Mouse (Mus musculus): Measurements from ENCODE around the gene Tctn1. TPM values are rescaled to one million over a fixed set of nuclear protein-coding genes. Genes with fewer than 3 reads are reported as not detected.

Tctn1 gene
- total and polyA plus RNA-seq, 3 experiments = 3.2 to 9.4 (median 3.9) TPM

- DNase-seq = no peak
- no peak overlapping the region for H3K27ac ChIP-seq
- intact Hi-C loops (cut with DNase I) = loop anchor here (2.0 kb wide), 1 partner anchor 13 kb away; no protein-coding TSS in a partner anchor
- no peak for TF ChIP-seq EP300 (IDR thresholded peaks at IDR 0.05; ENCODE audit: insufficient read depth, low read depth, low read length)
- no peak for TF ChIP-seq POLR2A (IDR thresholded peaks at IDR 0.05; ENCODE audit: insufficient read depth, low read depth, low read length)
- no peak for TF ChIP-seq CTCF (IDR thresholded peaks at IDR 0.05)
- H3K4me1 ChIP-seq (ENCODE audit: control insufficient read depth, insufficient read depth, low read length) = peaks cover 28% of the 10 kb centered on the region
- H3K79me2 ChIP-seq (replicated peaks; ENCODE audit: control insufficient read depth, insufficient read depth, low read length) = peaks cover 4% of the 10 kb centered on the region; the same call in 1 of the 2 replicates
- no peak overlapping the region for H3K9ac ChIP-seq (ENCODE audit: low read depth, low read length)
- 69% methylated on average over 14 of the region's 14 CpGs for WGBS
- H3K4me3 ChIP-seq = no peak overlapping the region
- H3K36me3 ChIP-seq (ENCODE audit: control insufficient read depth, insufficient read depth, low read length) = peaks cover 4% of the 10 kb centered on the region
- H3K27me3 ChIP-seq (ENCODE audit: control insufficient read depth, insufficient read depth, low read length) = no peaks in the 10 kb centered on the region
Observed at GRCm38 (mm10) chr5:122295113-122295935, 31.1 kb upstream of the Tctn1 start.

DNA sequence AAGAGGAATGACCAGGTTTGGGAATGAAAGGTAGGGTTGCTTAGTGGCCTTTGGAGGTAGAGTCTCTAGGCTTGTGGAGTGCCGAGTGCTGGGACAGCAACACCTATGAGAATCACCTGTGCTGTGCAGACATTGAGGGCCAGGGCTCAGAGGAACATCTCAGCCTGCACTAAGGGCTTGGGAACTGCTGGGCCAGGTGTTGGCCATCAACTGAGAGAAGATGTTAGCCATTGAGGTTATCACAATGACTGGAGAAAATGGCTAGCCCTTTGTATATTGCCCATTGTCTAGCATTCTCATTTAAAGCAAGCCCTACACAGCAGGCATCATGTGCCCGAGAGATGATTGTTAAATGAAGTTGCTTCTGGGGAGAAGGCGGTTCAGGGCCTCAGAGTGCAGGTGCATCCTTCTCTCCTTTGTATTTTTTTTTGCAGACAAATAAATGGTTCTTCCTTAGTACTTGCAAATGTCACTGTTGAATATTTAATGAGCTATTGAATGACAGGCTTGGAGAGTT lies 30.0 kb upstream of the Tctn1 start:
- Histone ChIP-seq H3K79me2 (replicated peaks; ENCODE audit: control insufficient read depth, insufficient read depth, low read length) (peaks cover 4% of the 10 kb centered on the region; the same call in 1 of the 2 replicates), H3K9ac (ENCODE audit: low read depth, low read length) (no peak overlapping the region), H3K27me3 (ENCODE audit: control insufficient read depth, insufficient read depth, low read length) (no peaks in the 10 kb centered on the region), H3K36me3 (ENCODE audit: control insufficient read depth, insufficient read depth, low read length) (peaks cover 4% of the 10 kb centered on the region), H3K4me3 (no peak overlapping the region), H3K27ac (no peak overlapping the region), H3K4me1 (ENCODE audit: control insufficient read depth, insufficient read depth, low read length) (peaks cover 21% of the 10 kb centered on the region)
- intact Hi-C loops (cut with DNase I) = loop anchor here (2.0 kb wide), 1 partner anchor 15 kb away; no protein-coding TSS in a partner anchor
- no peak for DNase-seq
- 72% methylated on average over 3 of the region's 3 CpGs for WGBS
- TF ChIP-seq CTCF (IDR thresholded peaks at IDR 0.05) (no peak), POLR2A (IDR thresholded peaks at IDR 0.05; ENCODE audit: insufficient read depth, low read depth, low read length) (no peak), EP300 (IDR thresholded peaks at IDR 0.05; ENCODE audit: insufficient read depth, low read depth, low read length) (no peak)

- Histone ChIP-seq H3K9ac (ENCODE audit: low read depth, low read length) (no peak overlapping the region), H3K27ac (peak overlapping the region; percentile 41; the same call in 1 of the 2 replicates), H3K79me2 (replicated peaks; ENCODE audit: control insufficient read depth, insufficient read depth, low read length) (peaks cover 3% of the 10 kb centered on the region; the same call in 1 of the 2 replicates), H3K27me3 (ENCODE audit: control insufficient read depth, insufficient read depth, low read length) (no peaks in the 10 kb centered on the region), H3K36me3 (ENCODE audit: control insufficient read depth, insufficient read depth, low read length) (peaks cover 8% of the 10 kb centered on the region), H3K4me3 (no peak overlapping the region), H3K4me1 (ENCODE audit: control insufficient read depth, insufficient read depth, low read length) (peaks cover 21% of the 10 kb centered on the region)
- no peak for DNase-seq
- intact Hi-C loops (cut with DNase I) = loop anchor here (2.0 kb wide), 1 partner anchor 22 kb away; no protein-coding TSS in a partner anchor
- WGBS = 47% methylated on average over 6 of the region's 6 CpGs
- TF ChIP-seq POLR2A (IDR thresholded peaks at IDR 0.05; ENCODE audit: insufficient read depth, low read depth, low read length) = no peak
- no peak for TF ChIP-seq EP300 (IDR thresholded peaks at IDR 0.05; ENCODE audit: insufficient read depth, low read depth, low read length)
- no peak for TF ChIP-seq CTCF (IDR thresholded peaks at IDR 0.05)
Observed at GRCm38 (mm10) chr5:122293131-122293530, 28.9 kb upstream of the Tctn1 start.

DNA sequence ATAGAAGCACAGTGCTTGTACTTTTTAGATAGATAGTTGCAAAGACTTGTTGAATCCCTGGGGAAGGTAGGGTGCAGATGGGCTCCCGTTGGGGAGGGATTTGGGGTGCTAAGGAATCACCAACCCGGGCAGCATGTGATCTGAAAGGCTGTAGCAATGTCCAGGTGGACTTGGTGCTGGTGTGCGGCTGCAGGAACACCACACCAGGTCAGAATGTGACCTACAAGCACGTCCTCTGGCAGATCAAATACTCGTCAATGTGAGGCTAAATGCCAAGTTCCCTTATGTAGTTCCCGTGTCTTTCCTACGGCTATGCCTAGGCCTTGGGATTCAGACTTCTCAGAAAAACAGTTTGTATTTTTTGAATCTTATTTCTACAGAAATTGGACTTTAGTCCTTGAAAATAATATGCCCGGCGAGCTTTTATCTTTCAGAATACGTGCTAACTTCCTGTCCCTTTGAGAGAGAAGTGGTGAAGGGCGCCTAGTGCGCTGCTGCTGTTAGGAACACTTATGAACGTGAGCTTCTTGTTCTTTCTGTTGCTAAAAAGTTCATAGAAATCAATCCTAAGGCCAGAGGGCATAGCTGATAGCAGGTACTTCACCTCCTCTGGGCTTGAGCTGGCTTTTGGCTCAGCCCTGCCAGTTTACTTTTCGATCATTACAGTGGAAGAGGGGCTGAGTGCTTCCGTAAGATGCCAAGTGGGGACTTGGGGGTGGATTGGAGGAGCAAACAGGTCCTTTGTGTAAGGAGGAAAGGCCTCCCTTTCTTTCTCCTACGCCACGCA lies 27.5 kb upstream of the Tctn1 start:
- peak overlapping the region; percentile 31; the same call in 1 of the 2 replicates for H3K9ac ChIP-seq (ENCODE audit: low read depth, low read length)
- H3K4me1 ChIP-seq (ENCODE audit: control insufficient read depth, insufficient read depth, low read length) = peaks cover 27% of the 10 kb centered on the region

DNA sequence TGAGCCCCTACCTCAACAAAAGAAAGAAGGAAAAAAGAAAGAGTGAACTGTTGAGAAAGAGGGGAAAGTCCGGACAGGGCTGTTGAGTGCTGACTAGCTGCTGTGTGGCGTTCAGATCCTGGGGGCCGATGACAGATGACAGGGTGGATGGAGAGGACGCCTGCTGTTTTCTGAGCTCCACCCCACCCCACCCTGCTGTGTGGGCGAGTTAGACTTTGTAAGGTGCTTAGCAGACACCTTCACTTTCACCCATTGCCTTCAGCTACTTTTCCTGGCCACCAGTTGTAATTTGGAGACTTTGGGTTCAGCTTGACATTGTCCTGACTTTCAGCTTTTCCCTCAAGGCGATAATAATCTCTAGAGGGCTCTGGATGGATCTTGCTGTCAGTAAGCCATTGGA lies 26.9 kb upstream of the Tctn1 start:
- peak overlapping the region; percentile 47 for H3K9ac ChIP-seq (ENCODE audit: low read depth, low read length)
- H3K79me2 ChIP-seq (replicated peaks; ENCODE audit: control insufficient read depth, insufficient read depth, low read length) = peaks cover 5% of the 10 kb centered on the region
- H3K4me1 ChIP-seq (ENCODE audit: control insufficient read depth, insufficient read depth, low read length) = peaks cover 28% of the 10 kb centered on the region
- no peak for TF ChIP-seq CTCF (IDR thresholded peaks at IDR 0.05)
- 47% methylated on average over 6 of the region's 6 CpGs for WGBS
- no peaks in the 10 kb centered on the region for H3K27me3 ChIP-seq (ENCODE audit: control insufficient read depth, insufficient read depth, low read length)
- no peak overlapping the region; the same call in 1 of the 2 replicates for H3K27ac ChIP-seq
- no peak for DNase-seq
- intact Hi-C loops (cut with DNase I) = no loop called here
- peaks cover 13% of the 10 kb centered on the region for H3K36me3 ChIP-seq (ENCODE audit: control insufficient read depth, insufficient read depth, low read length)
- no peak overlapping the region for H3K4me3 ChIP-seq

More for the DNA sequence above, 27.5 kb upstream of the Tctn1 start:
- 39% methylated on average over 17 of the region's 17 CpGs for WGBS
- no peak for DNase-seq
- Histone ChIP-seq H3K36me3 (ENCODE audit: control insufficient read depth, insufficient read depth, low read length) (peaks cover 13% of the 10 kb centered on the region), H3K27ac (peak overlapping the region; percentile 45), H3K27me3 (ENCODE audit: control insufficient read depth, insufficient read depth, low read length) (no peaks in the 10 kb centered on the region), H3K4me3 (no peak overlapping the region), H3K79me2 (replicated peaks; ENCODE audit: control insufficient read depth, insufficient read depth, low read length) (peaks cover 4% of the 10 kb centered on the region)
- TF ChIP-seq EP300 (IDR thresholded peaks at IDR 0.05; ENCODE audit: insufficient read depth, low read depth, low read length) (no peak), CTCF (IDR thresholded peaks at IDR 0.05) (no peak), POLR2A (IDR thresholded peaks at IDR 0.05; ENCODE audit: insufficient read depth, low read depth, low read length) (no peak)
- intact Hi-C loops (cut with DNase I) = loop anchor here (2.0 kb wide), 1 partner anchor 23 kb away; no protein-coding TSS in a partner anchor

Measured in heart, adult 2 months (tissue).